Mouse (Mus musculus) Patski (cell line): Measurements from ENCODE around the gene Ext2. TPM values are rescaled to one million over a fixed set of nuclear protein-coding genes. Genes with fewer than 3 reads are reported as not detected.

Source experiments
- ATAC-seq: fragments of 100-300 bp; one replicate; pipeline ENCODE4 v1.8.0; 2021
- CTCF ChIA-PET: fragments of 350-600 bp; sonication (Branson Sonifier 250); formaldehyde crosslinking; loops from one replicate; lab custom pipeline; 2022; ENCODE audit warnings: inconsistent platforms; lab: Charles Lee
- POLR2A ChIA-PET: fragments of 350-600 bp; sonication (Branson Sonifier 250); formaldehyde crosslinking; loops from one replicate; lab custom pipeline; 2022; ENCODE audit warnings: antibody characterized with exemption, inconsistent platforms; lab: Charles Lee
- DNase-seq: peaks from one replicate; pipeline ENCODE4 v3.0.0-alpha.2; 2011; ENCODE audit warnings: low read depth, low spot score
- H3K27me3 ChIP-seq: fragments of 371-371 bp; one replicate; pipeline ENCODE4 v1.5.1; 2021
- CTCF ChIP-seq: fragments of 100-300 bp; IDR thresholded peaks from one replicate; pipeline ENCODE4 v1.5.1; 2021
- in situ Hi-C: fragments of 300-500 bp; cut with MboI; formaldehyde crosslinking; loops from 3 replicates; pipeline ENCODE4 v1.11.1; 2018; ENCODE audit warnings: low pct_unique_long_range_greater_than_20kb, mixed read lengths
- polyA plus RNA-seq: library from polyadenylated mRNA; unstranded; gene quantifications from one replicate; pipeline ENCODE4 v1.2.3, GENCODE M21; 2021

Ext2 gene
- polyA plus RNA-seq, 1 experiment from 2014 or later, result 196 TPM

GRCm38 (mm10) chr2:93746620-93747019 lies 75.7 kb downstream of the Ext2 start:
- CTCF ChIA-PET, result interaction anchor here (1.2 to 1.3 kb wide), 2 partner anchors 10 to 16 kb away, joined by 3 read pairs; no protein-coding TSS in a partner anchor
- in situ Hi-C loops, result no loop called here
- POLR2A ChIA-PET, result no interaction called here
- ATAC-seq, result no peak
- DNase-seq, result no peak
- TF ChIP-seq CTCF, result no peak
- H3K27me3 ChIP-seq, result no peaks in the 10 kb centered on the region

- in situ Hi-C loops, result no loop called here
Observed at GRCm38 (mm10) chr2:93746162-93746561, 76.2 kb downstream of the Ext2 start.

DNA sequence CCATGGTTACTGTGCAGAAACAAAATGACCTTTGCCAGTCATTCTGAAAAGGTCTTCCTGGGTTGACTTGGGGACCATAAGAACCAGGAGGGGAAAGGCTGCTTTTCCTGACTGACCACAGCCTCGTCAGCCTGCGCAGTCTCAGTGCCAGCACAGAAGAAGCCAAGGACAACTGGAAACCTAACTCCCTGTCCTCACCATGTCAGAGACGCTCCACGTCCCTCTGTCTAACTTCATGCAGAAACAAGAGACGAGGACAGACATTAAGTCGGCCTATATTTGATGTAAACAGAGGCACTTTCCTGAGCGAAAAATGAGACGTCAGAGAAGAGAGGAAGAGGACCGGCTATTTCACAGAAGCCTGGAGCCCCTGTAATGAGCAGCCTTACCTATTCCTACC lies 76.6 kb downstream of the Ext2 start:
- POLR2A ChIA-PET, result no interaction called here
- ATAC-seq (no peak), DNase-seq (no peak)
- in situ Hi-C loops, result no loop called here
- CTCF ChIA-PET, result interaction anchor here (1.3 kb wide), 1 partner anchor 9 kb away, joined by 3 read pairs; no protein-coding TSS in a partner anchor
- H3K27me3 ChIP-seq, result no peaks in the 10 kb centered on the region
- TF ChIP-seq CTCF, result no peak

More at GRCm38 (mm10) chr2:93746162-93746561, 76.2 kb downstream of the Ext2 start:
- TF ChIP-seq CTCF, result no peak
- ATAC-seq, result no peak
- DNase-seq, result no peak
- H3K27me3 ChIP-seq, result no peaks in the 10 kb centered on the region
- ChIA-PET POLR2A (no interaction called here), CTCF (interaction anchor here (1.2 to 1.3 kb wide), 2 partner anchors 9 to 16 kb away, joined by 3 read pairs; no protein-coding TSS in a partner anchor)

DNA sequence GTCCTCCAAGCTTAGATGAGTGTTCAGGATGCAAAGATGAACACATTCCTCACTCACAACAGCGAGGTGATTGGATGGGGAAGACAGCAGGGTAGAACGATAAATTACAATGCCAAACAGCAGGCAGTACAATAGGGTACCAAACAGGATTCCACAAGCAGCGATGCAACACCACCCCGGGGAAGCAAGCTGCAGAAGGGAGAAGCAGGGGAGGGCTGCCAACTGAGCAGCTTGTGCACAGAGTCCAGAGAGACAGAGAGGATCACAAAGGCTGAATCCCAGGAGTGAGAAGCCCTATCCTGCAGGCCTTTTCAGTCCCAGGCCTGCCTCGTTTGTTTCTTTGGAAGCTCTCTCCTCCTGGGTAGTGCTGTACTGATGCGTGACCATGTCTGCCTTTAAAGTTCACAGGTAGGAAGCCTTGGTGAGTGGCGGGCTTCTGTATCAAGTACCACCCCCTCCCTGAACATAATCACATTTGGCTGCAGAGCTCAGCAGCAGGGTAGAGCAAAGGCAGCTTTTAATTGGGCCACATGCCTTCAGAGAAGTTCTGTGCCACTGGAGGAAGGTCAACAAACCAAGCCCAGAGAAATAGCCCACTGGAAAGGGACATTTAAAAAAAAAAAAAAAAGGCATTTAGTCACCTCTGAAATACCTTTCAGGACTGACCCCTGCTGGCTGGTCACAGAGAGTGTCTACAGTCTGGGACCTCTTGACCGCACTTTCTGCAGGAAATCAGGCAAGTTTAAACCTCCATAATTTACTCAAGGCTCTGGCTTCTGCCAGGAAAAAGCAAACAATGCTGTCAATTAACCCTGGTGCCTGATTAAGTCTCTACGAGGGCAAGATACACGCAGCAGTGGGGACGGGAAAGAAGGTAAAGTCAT lies 77.8 kb downstream of the Ext2 start:
- no peaks in the 10 kb centered on the region for H3K27me3 ChIP-seq
- in situ Hi-C loops, result no loop called here
- no peak for TF ChIP-seq CTCF
- no peak for DNase-seq
- ChIA-PET POLR2A (interaction anchor here (0.7 kb wide), 1 partner anchor 35 kb away, joined by 4 read pairs; no protein-coding TSS in a partner anchor), CTCF (no interaction called here)
- no peak for ATAC-seq

- in situ Hi-C loops, result no loop called here
- DNase-seq, result no peak
- TF ChIP-seq CTCF, result no peak
- no peak for ATAC-seq
- ChIA-PET CTCF (interaction anchor here (0.8 to 1.4 kb wide), 3 partner anchors 14 to 44 kb away, joined by 3 read pairs; no protein-coding TSS in a partner anchor), POLR2A (no interaction called here)
- H3K27me3 ChIP-seq, result no peaks in the 10 kb centered on the region
Observed at GRCm38 (mm10) chr2:93741700-93742099, 80.7 kb downstream of the Ext2 start.

GRCm38 (mm10) chr2:93739044-93739569 lies 83.3 kb downstream of the Ext2 start:
- ChIA-PET POLR2A (no interaction called here), CTCF (no interaction called here)
- in situ Hi-C loops, result no loop called here
- DNase-seq (no peak), ATAC-seq (no peak)
- no peaks in the 10 kb centered on the region for H3K27me3 ChIP-seq
- TF ChIP-seq CTCF, result no peak

- ChIA-PET POLR2A (interaction anchor here (0.5 kb wide), 1 partner anchor 18 kb away, joined by 3 read pairs; no protein-coding TSS in a partner anchor), CTCF (interaction anchor here (1.0 to 1.1 kb wide), 2 partner anchors 9 to 27 kb away, joined by 3 to 4 read pairs; no protein-coding TSS in a partner anchor)
- in situ Hi-C loops, result no loop called here
- TF ChIP-seq CTCF, result no peak
- H3K27me3 ChIP-seq, result no peaks in the 10 kb centered on the region
- no peak for DNase-seq
- no peak for ATAC-seq
Observed at GRCm38 (mm10) chr2:93737146-93737545, 85.2 kb downstream of the Ext2 start.

DNA sequence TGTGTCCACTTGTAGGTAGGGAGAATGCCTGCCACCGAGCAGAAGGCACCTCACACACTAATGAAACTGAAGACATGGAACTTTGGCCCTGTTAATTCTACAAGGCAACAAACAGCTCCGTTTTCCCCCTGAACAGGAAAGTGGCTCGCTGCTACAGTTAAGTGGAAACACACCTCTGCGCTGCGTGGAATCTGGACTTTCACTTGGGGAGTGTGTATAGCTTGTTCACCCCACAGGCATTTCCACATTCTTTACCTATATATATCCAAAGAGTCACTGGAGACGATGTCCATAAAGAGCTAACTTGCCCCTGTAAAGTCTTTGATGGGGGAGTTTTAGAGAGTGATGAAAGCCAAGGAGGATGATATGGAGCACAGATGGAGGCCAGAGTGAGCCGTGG lies 89.7 kb downstream of the Ext2 start:
- DNase-seq (no peak), ATAC-seq (no peak)
- no peaks in the 10 kb centered on the region for H3K27me3 ChIP-seq
- ChIA-PET CTCF (interaction anchor here (1.3 to 1.5 kb wide), 3 partner anchors 20 to 78 kb away, joined by 3 read pairs; no protein-coding TSS in a partner anchor), POLR2A (interaction anchor here (0.7 kb wide), 1 partner anchor 70 kb away, joined by 4 read pairs; no protein-coding TSS in a partner anchor)
- in situ Hi-C loops, result no loop called here
- TF ChIP-seq CTCF, result no peak

DNA sequence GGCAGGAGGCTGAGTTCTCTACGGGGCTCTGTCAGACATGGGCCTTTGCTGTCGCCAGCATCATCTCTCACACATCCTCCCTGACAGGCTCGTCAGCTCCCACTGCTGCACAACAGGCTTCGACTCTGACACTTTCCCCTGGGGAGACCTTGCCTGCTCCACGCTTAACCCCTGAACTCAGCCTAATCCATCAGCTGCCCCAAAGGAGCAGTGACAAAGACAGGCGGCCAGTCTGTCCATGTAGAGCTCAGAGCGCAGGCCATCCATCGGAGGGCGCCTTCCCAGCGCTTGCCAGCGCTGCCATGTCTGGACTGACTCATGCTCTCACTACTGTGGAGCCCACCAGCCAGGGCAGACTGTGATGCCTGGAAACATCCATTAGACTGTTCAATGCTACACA lies 92.8 kb downstream of the Ext2 start:
- H3K27me3 ChIP-seq, result no peaks in the 10 kb centered on the region
- DNase-seq (no peak), ATAC-seq (no peak)
- CTCF ChIA-PET, result interaction anchor here (1.2 to 2.0 kb wide), 2 partner anchors 17 to 57 kb away, joined by 3 to 4 read pairs; no protein-coding TSS in a partner anchor
- POLR2A ChIA-PET, result no interaction called here
- TF ChIP-seq CTCF, result no peak
- in situ Hi-C loops, result no loop called here

- CTCF ChIA-PET, result interaction anchor here (1.8 kb wide), 1 partner anchor 87 kb away, joined by 5 read pairs; no protein-coding TSS in a partner anchor
- DNase-seq (no peak), ATAC-seq (no peak)
- POLR2A ChIA-PET, result no interaction called here
- H3K27me3 ChIP-seq, result no peaks in the 10 kb centered on the region
- in situ Hi-C loops, result no loop called here
- no peak for TF ChIP-seq CTCF
Observed at GRCm38 (mm10) chr2:93723138-93723744, 99.1 kb downstream of the Ext2 start.
